Mouse (Mus musculus): ENCODE measurements at regions not wholly inside any gene's neighbourhood (a gene's known extent, or its start where the extent isn't known, plus 50 kb on each side); places are given as distances from the start of the nearest gene placed in this dataset.

DNA sequence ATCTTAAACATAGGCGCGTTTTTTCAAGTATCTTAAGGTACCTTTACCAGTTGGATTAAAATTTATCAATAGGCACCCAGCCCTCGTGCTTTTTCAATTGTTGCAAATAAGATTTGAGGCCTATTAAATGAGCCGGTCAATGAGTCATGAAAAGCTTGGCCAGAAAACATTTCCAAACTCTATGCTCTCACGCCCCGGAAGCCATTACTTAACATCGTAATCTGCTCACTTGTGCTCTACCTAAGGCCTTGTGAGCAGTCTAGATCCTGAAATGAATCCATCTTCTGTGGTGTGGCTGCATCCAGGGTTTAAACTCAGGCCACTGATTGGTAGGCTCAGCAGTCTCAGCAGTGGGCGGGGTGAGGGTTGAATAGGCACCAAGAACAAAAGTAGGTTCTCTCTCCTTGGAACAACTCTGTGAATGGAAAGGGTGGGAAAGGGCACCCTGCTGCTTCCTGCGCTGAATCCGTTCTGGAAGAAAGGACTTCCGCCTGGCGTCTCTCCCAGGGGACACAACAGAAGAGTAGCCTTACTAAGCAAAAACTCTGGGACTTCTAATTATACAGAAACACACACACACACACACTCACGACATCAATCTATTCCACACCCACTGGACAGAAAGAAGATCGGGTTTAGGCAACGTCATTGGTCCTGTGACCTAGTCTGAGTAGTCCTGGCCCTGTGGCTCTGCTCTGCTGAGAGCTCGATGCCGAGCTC, 53.4 kb upstream of the Fmnl2 start:
- H3K4me1 ChIP-seq (ENCODE audit: insufficient read depth, low read length) = peaks cover 4% of the 10 kb centered on the region; the same call in 1 of the 2 replicates
- H3K9ac ChIP-seq (replicated peaks; ENCODE audit: low read length) = no peak overlapping the region
- no peak overlapping the region for H3K4me2 ChIP-seq (replicated peaks; ENCODE audit: low read depth, low read length)
- 0 out of 2 replicates have a peak, but pooled peaks have one; percentile 35 for ATAC-seq (ENCODE audit: low FRiP score, low TSS enrichment)
- 73% methylated on average over 17 of the region's 17 CpGs for WGBS
- H3K36me3 ChIP-seq (ENCODE audit: insufficient read depth, low read length) = no peaks in the 10 kb centered on the region
- H3K27me3 ChIP-seq (ENCODE audit: insufficient read depth, low read length) = no peaks in the 10 kb centered on the region
- peaks cover 4% of the 10 kb centered on the region; the same call in 1 of the 2 replicates for H3K9me3 ChIP-seq (ENCODE audit: low read length)
- H3K4me3 ChIP-seq (ENCODE audit: low read length) = no peak overlapping the region
- H3K27ac ChIP-seq (ENCODE audit: low read length) = no peak overlapping the region

DNA sequence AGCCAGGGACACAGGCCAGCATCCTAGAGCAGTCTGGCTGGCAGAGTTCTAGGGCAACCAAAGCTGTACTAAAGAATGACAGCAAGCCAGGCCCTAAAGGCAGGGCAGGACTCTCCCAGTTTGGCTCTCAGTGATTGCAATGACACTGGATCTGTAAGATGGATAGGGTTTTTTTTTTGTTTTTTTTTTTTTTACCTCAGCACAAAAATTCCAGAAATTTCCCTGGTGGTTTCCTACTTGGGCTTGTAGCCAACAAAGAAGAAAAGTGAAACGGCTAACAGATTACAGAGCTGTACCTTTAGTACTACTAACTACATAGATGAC, 52.9 kb upstream of the Fmnl2 start:
- no peak overlapping the region for H3K27ac ChIP-seq (ENCODE audit: low read length)
- WGBS = 42% methylated on average over 1 of the region's 1 CpGs
- peaks cover 4% of the 10 kb centered on the region; the same call in 1 of the 2 replicates for H3K4me1 ChIP-seq (ENCODE audit: insufficient read depth, low read length)
- H3K27me3 ChIP-seq (ENCODE audit: insufficient read depth, low read length) = no peaks in the 10 kb centered on the region
- H3K4me2 ChIP-seq (replicated peaks; ENCODE audit: low read depth, low read length) = no peak overlapping the region
- no peaks in the 10 kb centered on the region for H3K36me3 ChIP-seq (ENCODE audit: insufficient read depth, low read length)
- no peak for ATAC-seq (ENCODE audit: low FRiP score, low TSS enrichment)
- no peak overlapping the region for H3K4me3 ChIP-seq (ENCODE audit: low read length)
- H3K9ac ChIP-seq (replicated peaks; ENCODE audit: low read length) = no peak overlapping the region
- H3K9me3 ChIP-seq (ENCODE audit: low read length) = peaks cover 4% of the 10 kb centered on the region; the same call in 1 of the 2 replicates

DNA sequence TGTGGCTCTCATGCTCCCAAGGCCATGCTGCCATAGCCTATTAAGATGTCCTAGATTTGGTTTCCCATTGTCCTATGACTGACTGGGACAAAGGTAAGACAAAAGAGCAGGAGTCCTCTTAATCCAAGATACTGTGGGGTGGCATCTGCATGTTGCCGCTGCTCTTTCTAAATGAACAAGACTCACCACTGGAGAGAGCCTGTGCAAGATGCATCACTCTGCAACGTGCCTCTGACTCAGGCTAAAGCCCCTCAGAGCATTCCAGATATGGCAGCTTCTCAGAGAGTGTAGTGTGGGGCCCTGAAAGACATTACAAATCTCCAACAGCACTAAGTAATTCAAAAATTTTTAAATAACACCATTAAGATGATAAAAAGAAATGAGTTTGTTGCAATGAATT, 49.8 kb upstream of the Fmnl2 start:
- 71% methylated on average over 2 of the region's 2 CpGs for whole genome bisulfite sequencing
- ATAC-seq (ENCODE audit: low FRiP score, low TSS enrichment) = no peak
- H3K9ac ChIP-seq (replicated peaks; ENCODE audit: low read length) = no peak overlapping the region

More for the DNA sequence above, 49.8 kb upstream of the Fmnl2 start:
- H3K36me3 ChIP-seq (ENCODE audit: insufficient read depth, low read length) = no peaks in the 10 kb centered on the region
- no peak overlapping the region for H3K4me2 ChIP-seq (replicated peaks; ENCODE audit: low read depth, low read length)
- H3K4me3 ChIP-seq (ENCODE audit: low read length) = no peak overlapping the region
- H3K9me3 ChIP-seq (ENCODE audit: low read length) = no peaks in the 10 kb centered on the region
- peaks cover 10% of the 10 kb centered on the region; the same call in 1 of the 2 replicates for H3K4me1 ChIP-seq (ENCODE audit: insufficient read depth, low read length)
- no peaks in the 10 kb centered on the region for H3K27me3 ChIP-seq (ENCODE audit: insufficient read depth, low read length)
- H3K27ac ChIP-seq (ENCODE audit: low read length) = no peak overlapping the region

Data from kidney, embryonic 16.5 days (tissue).